Mouse (Mus musculus) kidney, adult 2 months (tissue): ENCODE measurements around the gene Trio. TPM values are rescaled to one million over a fixed set of nuclear protein-coding genes. Genes with fewer than 3 reads are reported as not detected.
A peak's percentile ranks its signal among the peaks of the same experiment; 100 is the strongest.

Experiments used
- DNase-seq: peaks from one replicate; pipeline ENCODE4 v3.0.0; 2021
- H3K27ac ChIP-seq: fragments of 200-500 bp; 2 replicates; pipeline ENCODE4 v1.5.1; 2012; ENCODE audit warnings: low read depth, low read length, control low read depth, inconsistent platforms; ENCODE audit not compliant: insufficient read depth
- H3K27me3 ChIP-seq: fragments of 200-500 bp; replicated peaks from 2 replicates; pipeline ENCODE4 v1.6.1; 2012; ENCODE audit warnings: mild to moderate bottlenecking, moderate library complexity, low read length, inconsistent platforms; ENCODE audit not compliant: control insufficient read depth, insufficient read depth
- H3K36me3 ChIP-seq: fragments of 200-500 bp; 2 replicates; pipeline ENCODE4 v1.6.1; 2012; ENCODE audit warnings: mild to moderate bottlenecking, moderate library complexity, low read length, inconsistent platforms; ENCODE audit not compliant: control insufficient read depth, insufficient read depth
- H3K4me1 ChIP-seq: fragments of 200-500 bp; 2 replicates; pipeline ENCODE4 v1.6.1; 2011; ENCODE audit warnings: low read length; ENCODE audit not compliant: control insufficient read depth, insufficient read depth
- H3K4me3 ChIP-seq: fragments of 200-500 bp; 2 replicates; pipeline ENCODE4 v1.5.1; 2011; ENCODE audit warnings: mild to moderate bottlenecking, low read depth, low read length, control low read depth; ENCODE audit not compliant: insufficient read depth
- CTCF ChIP-seq: fragments of 200-500 bp; conservative IDR thresholded peaks from 2 replicates; pipeline ENCODE4 v1.5.1; 2011; ENCODE audit warnings: low read depth, mild to moderate bottlenecking, control low read depth, low read length, moderate library complexity, mixed read lengths; ENCODE audit not compliant: insufficient read depth, insufficient read length
- POLR2A ChIP-seq: fragments of 200-500 bp; IDR thresholded peaks from one replicate; pipeline ENCODE4 v1.6.1; 2011; ENCODE audit warnings: low read depth, low read length, control low read depth
- WGBS: fragments of 180-500 bp; shearing (Covaris S2); methylation state at CpG from one replicate; pipeline ENCODE4 v1.1.7; 2018; 5-methylcytosine and 5-hydroxymethylcytosine counted together
- polyA plus RNA-seq: library from polyadenylated mRNA; depleted of rRNA; stranded (reverse); fragments of >200 nt; gene quantifications from 2 replicates; pipeline ENCODE4 v1.2.3, GENCODE M21; 2012

Trio gene
- polyA plus RNA-seq, 1 experiment, result 37.2 TPM

- Histone ChIP-seq H3K27ac (no peak overlapping the region), H3K4me3 (no peak overlapping the region), H3K27me3 (no peaks in the 10 kb centered on the region), H3K36me3 (peaks cover 8% of the 10 kb centered on the region), H3K4me1 (0 out of 2 replicates have a peak, but pooled peaks cover 4% of the 10 kb centered on the region)
- WGBS, result 66% methylated on average over 7 of the region's 7 CpGs
- TF ChIP-seq POLR2A (no peak), CTCF (no peak)
- no peak for DNase-seq
These were observed 270.9 kb downstream of the Trio start for GRCm38 (mm10) chr15:27754571-27755260.

GRCm38 (mm10) chr15:27753923-27754322, 271.7 kb downstream of the Trio start:
- DNase-seq, result no peak
- Histone ChIP-seq H3K4me3 (no peak overlapping the region), H3K27me3 (no peaks in the 10 kb centered on the region), H3K4me1 (0 out of 2 replicates have a peak, but pooled peaks cover 4% of the 10 kb centered on the region), H3K36me3 (peaks cover 11% of the 10 kb centered on the region), H3K27ac (no peak overlapping the region)
- WGBS, result 63% methylated on average over 5 of the region's 5 CpGs
- no peak for TF ChIP-seq CTCF
- TF ChIP-seq POLR2A, result no peak

DNA sequence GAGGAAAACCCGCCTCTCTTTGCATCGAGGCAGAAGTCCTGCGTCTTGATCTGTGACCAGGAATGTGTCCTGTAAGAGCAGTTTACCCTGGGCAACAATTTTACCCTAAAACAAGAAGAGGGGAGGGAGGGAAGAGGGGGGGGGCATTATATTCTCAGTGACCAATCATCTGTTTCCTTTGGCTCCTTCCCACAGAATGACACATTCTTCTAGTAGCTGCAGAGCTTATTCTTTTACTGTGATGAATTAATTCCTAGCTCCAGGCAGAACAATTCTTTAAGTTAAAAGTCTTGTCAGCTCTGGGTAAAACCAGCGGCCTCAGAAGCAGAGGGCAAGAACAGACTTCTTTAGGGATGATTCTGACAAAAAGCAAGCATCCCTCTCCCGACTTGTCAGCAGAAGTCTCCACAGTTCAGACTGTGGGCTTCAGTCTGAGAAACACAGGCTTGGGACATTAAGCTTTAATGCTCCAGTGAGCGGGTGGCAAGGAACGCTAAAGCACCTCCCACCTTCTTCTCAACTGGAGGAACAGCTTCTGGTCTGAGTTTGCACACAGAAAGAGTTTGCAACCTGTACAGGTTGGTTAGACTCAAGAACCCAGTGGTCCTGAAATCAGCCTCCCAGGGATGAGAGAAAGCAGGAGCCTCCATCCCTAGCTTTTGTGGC, 272.8 kb downstream of the Trio start:
- H3K36me3 ChIP-seq, result peaks cover 12% of the 10 kb centered on the region

GRCm38 (mm10) chr15:27751612-27752405, 273.8 kb downstream of the Trio start:
- H3K27ac ChIP-seq, result no peak overlapping the region
- WGBS, result 52% methylated on average over 12 of the region's 12 CpGs
- peak; percentile 66 for TF ChIP-seq CTCF
- no peak for TF ChIP-seq POLR2A
- peak; percentile 70 for DNase-seq
- 0 out of 2 replicates have a peak, but pooled peaks cover 4% of the 10 kb centered on the region for H3K4me1 ChIP-seq
- no peaks in the 10 kb centered on the region for H3K27me3 ChIP-seq
- no peak overlapping the region for H3K4me3 ChIP-seq
- peaks cover 11% of the 10 kb centered on the region for H3K36me3 ChIP-seq

More for the DNA sequence above, 272.8 kb downstream of the Trio start:
- TF ChIP-seq POLR2A (no peak), CTCF (no peak)
- Histone ChIP-seq H3K4me1 (0 out of 2 replicates have a peak, but pooled peaks cover 4% of the 10 kb centered on the region), H3K27me3 (no peaks in the 10 kb centered on the region), H3K27ac (0 out of 2 replicates have a peak overlapping the region, but pooled peaks have one; percentile 8), H3K4me3 (no peak overlapping the region)
- WGBS, result 39% methylated on average over 7 of the region's 7 CpGs
- peak; percentile 50 for DNase-seq

DNA sequence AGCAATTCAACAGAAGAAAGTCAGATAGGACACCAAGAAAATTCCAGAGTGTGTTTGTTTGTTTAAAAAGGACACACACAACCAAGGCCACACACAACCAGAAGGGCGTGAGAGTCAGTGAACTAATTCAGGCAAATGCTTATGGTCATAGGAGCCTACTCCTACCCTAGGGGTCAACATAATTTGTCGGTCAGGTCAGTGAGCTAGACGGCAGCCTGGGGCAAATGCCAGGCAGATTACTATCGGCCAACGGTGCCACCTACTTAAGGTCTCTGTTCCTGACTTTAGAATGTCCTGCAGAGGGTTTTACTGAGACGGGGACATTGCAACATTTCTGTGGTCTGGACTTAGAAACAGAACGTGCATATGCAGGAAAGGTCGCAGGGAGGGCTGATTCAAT, 276.9 kb downstream of the Trio start:
- no peak overlapping the region for H3K4me3 ChIP-seq
- peaks cover 5% of the 10 kb centered on the region for H3K36me3 ChIP-seq
- peak; percentile 66 for DNase-seq
- no peaks in the 10 kb centered on the region for H3K27me3 ChIP-seq
- H3K4me1 ChIP-seq, result 0 out of 2 replicates have a peak, but pooled peaks cover 4% of the 10 kb centered on the region
- TF ChIP-seq CTCF, result no peak
- no peak for TF ChIP-seq POLR2A
- WGBS, result 61% methylated on average over 8 of the region's 8 CpGs
- no peak overlapping the region for H3K27ac ChIP-seq

GRCm38 (mm10) chr15:27747512-27747911, 278.1 kb downstream of the Trio start:
- 86% methylated on average over 18 of the region's 18 CpGs for WGBS
- H3K36me3 ChIP-seq, result peaks cover 9% of the 10 kb centered on the region
- TF ChIP-seq CTCF (no peak), POLR2A (no peak)

DNA sequence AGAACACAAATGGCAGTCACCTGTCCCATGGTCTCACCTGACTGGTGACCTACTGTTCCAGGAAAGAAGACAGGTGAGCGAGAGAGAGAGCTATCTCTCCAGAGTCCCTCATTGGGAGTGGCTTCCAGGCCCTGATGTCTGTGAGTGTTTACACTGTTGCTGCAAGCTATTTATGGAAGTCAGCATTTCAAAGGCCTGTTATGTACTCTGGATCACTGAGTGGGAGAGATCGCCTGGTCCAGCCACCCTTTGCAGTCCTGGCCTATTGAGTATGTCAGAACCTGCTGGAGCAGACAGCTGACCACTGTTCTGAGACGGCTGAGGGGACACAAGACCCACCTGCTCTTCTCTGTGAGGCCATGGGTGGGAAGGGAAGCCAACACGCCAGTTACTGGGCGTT, 280.7 kb downstream of the Trio start:
- no peak for DNase-seq
- Histone ChIP-seq H3K4me3 (no peak overlapping the region), H3K36me3 (peaks cover 9% of the 10 kb centered on the region), H3K27me3 (no peaks in the 10 kb centered on the region), H3K27ac (no peak overlapping the region), H3K4me1 (no peaks in the 10 kb centered on the region)
- TF ChIP-seq POLR2A (no peak), CTCF (no peak)
- WGBS, result 81% methylated on average over 5 of the region's 5 CpGs

More at GRCm38 (mm10) chr15:27747512-27747911, 278.1 kb downstream of the Trio start:
- H3K27me3 ChIP-seq, result no peaks in the 10 kb centered on the region
- no peak for DNase-seq
- H3K27ac ChIP-seq, result no peak overlapping the region
- H3K4me3 ChIP-seq, result no peak overlapping the region
- H3K4me1 ChIP-seq, result no peaks in the 10 kb centered on the region
